Mouse (Mus musculus): ENCODE measurements around the gene Olfr1045. TPM values are rescaled to one million over a fixed set of nuclear protein-coding genes. Genes with fewer than 3 reads are reported as not detected.
"Not testable (repeated sequence)": the region's sequence is repeated elsewhere in the genome, so short reads cannot be mapped to it uniquely, and the experiment has no call there.

Gene Olfr1045
- polyA plus RNA-seq (2016; fragmentation: Nextera tagmentation; extraction: Ambion mirVana) = not detected in 2 replicates

DNA sequence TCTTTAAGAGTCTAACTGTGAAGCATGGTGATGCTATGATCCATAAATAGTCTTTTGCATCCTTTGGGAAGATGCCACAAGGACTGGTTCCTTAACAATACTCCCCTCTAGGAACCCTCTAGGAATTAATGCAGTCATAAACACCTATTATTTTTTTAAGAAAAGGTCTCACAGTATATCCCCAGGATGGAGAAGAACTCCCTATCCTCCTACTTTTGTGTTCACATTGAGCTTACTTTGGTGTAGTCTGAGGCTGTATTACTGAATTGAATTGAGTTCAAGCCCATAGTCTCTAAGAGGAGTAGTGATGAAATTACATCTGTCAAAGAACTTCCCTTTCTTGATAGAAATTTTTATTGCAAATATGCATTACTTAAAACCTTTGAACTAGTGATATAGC is at the start of gene Olfr1045:
Gene Olfr1045 (minus strand): TSS at position 101 of the 400 bp plus-strand sequence.
- H3K4me2 ChIP-seq = no peak within 1 kb of the TSS
- no peak within 1 kb of the TSS for H3K4me3 ChIP-seq (replicated peaks)
- no peaks in the 10 kb centered on the region for H3K9me3 ChIP-seq
- no peaks in the 10 kb centered on the region for H3K36me3 ChIP-seq
- no peaks in the 10 kb centered on the region for H3K27me3 ChIP-seq
- ATAC-seq (ENCODE audit: insufficient number of reproducible peaks, insufficient read depth, low FRiP score, low TSS enrichment, low read depth) = no peak
- H3K9ac ChIP-seq (replicated peaks) = no peak within 1 kb of the TSS
- H3K4me1 ChIP-seq (replicated peaks) = no peaks in the 10 kb centered on the region
- no peak within 1 kb of the TSS for H3K27ac ChIP-seq

DNA sequence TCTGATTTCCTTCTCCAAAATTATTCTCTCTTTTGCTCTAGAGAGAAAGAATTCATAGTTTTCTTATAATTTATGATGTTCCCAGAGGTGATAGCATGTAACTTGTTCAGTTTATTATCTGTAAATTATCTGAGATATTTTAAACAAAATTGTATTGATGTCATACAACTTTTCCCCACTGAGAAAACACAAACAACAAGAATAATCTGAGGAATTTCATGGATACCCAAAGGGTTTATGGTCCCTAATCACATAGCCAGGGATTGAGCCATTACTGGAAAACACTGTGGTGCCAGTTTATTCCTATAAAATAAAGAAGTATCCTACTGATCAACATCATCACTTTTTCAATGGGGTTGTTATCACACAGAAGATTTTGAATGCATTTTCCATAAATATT is 37.4 kb upstream of the Olfr1045 start, which contains the start of gene Olfr1048:
Gene Olfr1048 (minus strand): TSS at position 101 of the 400 bp plus-strand sequence.
- Histone ChIP-seq H3K9ac (replicated peaks) (no peak within 1 kb of the TSS), H3K27ac (no peak within 1 kb of the TSS), H3K4me3 (replicated peaks) (no peak within 1 kb of the TSS), H3K4me1 (replicated peaks) (no peaks in the 10 kb centered on the region), H3K36me3 (no peaks in the 10 kb centered on the region), H3K27me3 (no peaks in the 10 kb centered on the region), H3K9me3 (no peaks in the 10 kb centered on the region), H3K4me2 (no peak within 1 kb of the TSS)
- no peak for ATAC-seq (ENCODE audit: insufficient number of reproducible peaks, insufficient read depth, low FRiP score, low TSS enrichment, low read depth)

DNA sequence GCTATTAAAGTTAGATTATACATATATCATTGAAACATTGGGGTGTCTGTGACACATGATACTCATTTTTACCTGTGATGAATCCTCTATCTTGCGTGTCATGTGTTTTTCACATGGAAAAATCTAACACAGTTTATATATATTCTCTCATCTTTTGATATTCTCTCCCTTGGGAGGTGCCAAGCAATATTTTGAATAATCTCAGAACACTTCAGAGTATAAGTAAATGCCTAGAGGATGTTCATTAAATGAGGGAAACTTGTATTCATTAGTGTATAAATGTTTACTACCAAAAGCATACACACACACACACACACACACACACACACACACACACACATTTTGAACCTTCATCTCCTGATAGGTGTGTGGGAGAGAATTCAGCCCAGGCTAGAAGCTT is 28.5 kb upstream of the Olfr1045 start, which contains the start of gene Olfr1047:
Gene Olfr1047 (minus strand): TSS at position 101 of the 400 bp plus-strand sequence.
- no peak within 1 kb of the TSS for H3K27ac ChIP-seq
- H3K4me3 ChIP-seq (replicated peaks) = no peak within 1 kb of the TSS
- H3K27me3 ChIP-seq = no peaks in the 10 kb centered on the region
- no peaks in the 10 kb centered on the region for H3K36me3 ChIP-seq
- WGBS = 94% methylated on average over 1 of the region's 1 CpGs
- no peaks in the 10 kb centered on the region for H3K4me1 ChIP-seq (replicated peaks)
- no peak within 1 kb of the TSS for H3K4me2 ChIP-seq
- H3K9ac ChIP-seq (replicated peaks) = no peak within 1 kb of the TSS
- no peaks in the 10 kb centered on the region for H3K9me3 ChIP-seq
- ATAC-seq (ENCODE audit: insufficient number of reproducible peaks, insufficient read depth, low FRiP score, low TSS enrichment, low read depth) = no peak

DNA sequence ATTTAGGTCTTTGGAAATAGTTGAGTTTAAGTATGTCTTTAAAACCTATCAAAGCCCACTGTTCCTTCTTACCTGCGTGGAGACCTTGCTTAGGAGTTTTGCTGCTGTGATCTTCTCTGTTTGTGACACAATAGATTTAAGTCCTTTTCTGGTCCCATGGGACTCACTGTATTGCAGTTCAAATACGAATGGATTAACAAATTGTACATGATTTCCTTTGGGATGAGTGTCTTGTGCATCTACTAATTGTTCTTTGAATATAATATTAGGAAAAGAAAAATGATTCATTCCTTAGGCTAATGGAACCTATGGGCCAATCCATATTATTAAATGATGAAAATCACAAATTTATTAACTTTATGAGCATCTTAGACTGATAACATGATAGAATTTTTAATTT is 16.4 kb upstream of the Olfr1045 start, which contains the start of gene Olfr1046:
Gene Olfr1046 (minus strand): TSS at position 101 of the 400 bp plus-strand sequence.
- Histone ChIP-seq H3K27ac (no peak within 1 kb of the TSS), H3K4me2 (no peak within 1 kb of the TSS), H3K9me3 (no peaks in the 10 kb centered on the region), H3K36me3 (no peaks in the 10 kb centered on the region), H3K27me3 (no peaks in the 10 kb centered on the region), H3K9ac (replicated peaks) (no peak within 1 kb of the TSS), H3K4me1 (replicated peaks) (no peaks in the 10 kb centered on the region), H3K4me3 (replicated peaks) (no peak within 1 kb of the TSS)
- 80% methylated on average over 2 of the region's 2 CpGs for WGBS
- no peak for ATAC-seq (ENCODE audit: insufficient number of reproducible peaks, insufficient read depth, low FRiP score, low TSS enrichment, low read depth)

DNA sequence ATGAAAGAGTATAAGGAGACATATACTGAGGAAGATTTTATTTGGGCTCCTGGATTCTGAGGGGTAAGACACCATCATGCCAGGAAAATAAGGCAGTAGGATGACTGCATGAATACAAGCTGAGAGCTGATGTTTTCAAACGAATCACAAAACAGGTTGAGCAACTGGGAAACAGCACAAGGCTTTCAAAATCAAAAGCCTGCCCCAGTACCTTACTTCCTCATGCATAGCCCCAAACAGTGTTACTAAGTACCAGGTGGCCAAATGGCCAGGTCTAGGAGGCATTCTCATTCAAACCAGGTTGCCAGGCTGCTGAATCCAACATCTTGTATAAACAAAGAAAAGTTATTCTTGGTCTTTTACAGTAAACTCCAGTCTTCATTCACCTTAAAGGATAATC is 6.9 kb downstream of the Olfr1045 start:
- no peaks in the 10 kb centered on the region for H3K27me3 ChIP-seq
- ATAC-seq (ENCODE audit: insufficient number of reproducible peaks, insufficient read depth, low FRiP score, low TSS enrichment, low read depth) = no peak
- no peaks in the 10 kb centered on the region for H3K36me3 ChIP-seq
- H3K9me3 ChIP-seq = no peaks in the 10 kb centered on the region
- no peaks in the 10 kb centered on the region for H3K4me1 ChIP-seq (replicated peaks)
- no peak overlapping the region for H3K4me3 ChIP-seq (replicated peaks)
- no peak overlapping the region for H3K4me2 ChIP-seq
- WGBS = 55% methylated on average over 1 of the region's 1 CpGs
- no peak overlapping the region for H3K27ac ChIP-seq
- no peak overlapping the region for H3K9ac ChIP-seq (replicated peaks)

DNA sequence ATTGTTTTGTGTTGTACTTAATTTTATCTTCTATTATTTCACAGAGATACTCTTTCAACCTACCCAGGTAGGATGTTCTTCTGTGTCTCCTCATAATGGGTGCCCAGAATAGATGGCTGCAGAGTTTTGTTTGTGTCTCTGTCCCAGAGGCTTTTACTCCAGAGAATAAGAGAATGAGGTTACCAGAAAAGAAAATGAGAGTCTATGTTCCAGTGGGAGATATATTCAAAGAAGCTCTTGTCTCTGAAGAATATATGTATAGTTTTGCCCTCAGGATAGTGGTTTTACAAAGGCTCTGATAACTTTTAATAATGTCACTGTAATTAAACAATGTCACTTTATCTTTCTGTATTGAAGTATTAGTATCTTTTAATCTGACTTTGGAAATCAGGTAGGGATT is 17.2 kb downstream of the Olfr1045 start, which contains the start of gene Olfr52:
Gene Olfr52 (minus strand): TSS at position 101 of the 400 bp plus-strand sequence.
- Histone ChIP-seq H3K9me3 (no peaks in the 10 kb centered on the region), H3K27me3 (no peaks in the 10 kb centered on the region), H3K36me3 (no peaks in the 10 kb centered on the region), H3K4me3 (replicated peaks) (no peak within 1 kb of the TSS), H3K27ac (no peak within 1 kb of the TSS), H3K9ac (replicated peaks) (no peak within 1 kb of the TSS), H3K4me2 (no peak within 1 kb of the TSS), H3K4me1 (replicated peaks) (no peaks in the 10 kb centered on the region)
- ATAC-seq (ENCODE audit: insufficient number of reproducible peaks, insufficient read depth, low FRiP score, low TSS enrichment, low read depth) = no peak

DNA sequence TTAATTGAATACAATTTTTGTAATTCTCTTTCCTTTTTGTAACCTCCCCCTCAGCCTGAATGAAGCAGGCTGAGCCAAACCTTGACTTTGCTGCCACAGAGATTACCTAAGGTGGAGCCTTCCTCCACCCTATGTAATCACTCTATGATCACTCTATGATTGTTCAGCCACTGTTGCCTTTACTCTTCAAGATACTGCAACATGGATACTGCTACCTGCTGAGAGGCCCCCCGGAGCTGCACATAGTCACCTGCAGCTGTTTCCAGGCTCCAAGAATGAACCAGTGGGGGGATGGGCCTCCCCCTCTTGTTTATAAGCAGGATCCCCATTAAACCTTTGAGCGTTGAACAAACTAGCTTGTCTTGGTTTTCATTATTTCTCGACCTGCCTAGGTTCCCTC is 22.9 kb downstream of the Olfr1045 start:
- Histone ChIP-seq H3K4me1 (replicated peaks) (no peaks in the 10 kb centered on the region), H3K27me3 (no peaks in the 10 kb centered on the region)
- 67% methylated on average over 3 of the region's 3 CpGs for WGBS

DNA sequence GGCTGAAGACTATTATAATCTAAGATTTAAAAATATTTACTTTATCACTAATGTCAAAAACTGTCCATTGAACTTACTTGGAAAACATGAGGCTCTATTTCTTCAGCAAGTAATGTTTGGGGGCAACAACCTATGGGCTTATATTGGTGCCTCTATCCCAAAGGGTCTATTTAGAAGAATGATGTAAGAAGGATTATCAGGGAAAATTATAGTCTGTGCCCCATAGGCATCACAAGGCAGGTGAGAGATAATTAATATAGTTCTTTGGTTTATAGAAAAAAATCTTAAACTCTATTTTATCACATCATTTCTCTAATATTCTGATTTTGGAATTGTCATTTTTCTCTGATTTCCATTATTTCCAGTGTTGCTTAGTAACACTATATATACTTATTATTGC is 25.1 kb downstream of the Olfr1045 start, which contains the start of gene Olfr1044:
Gene Olfr1044 (minus strand): TSS at position 101 of the 400 bp plus-strand sequence.
- no peak within 1 kb of the TSS for H3K27ac ChIP-seq
- H3K4me2 ChIP-seq = no peak within 1 kb of the TSS
- no peaks in the 10 kb centered on the region for H3K27me3 ChIP-seq
- no peaks in the 10 kb centered on the region for H3K4me1 ChIP-seq (replicated peaks)
- ATAC-seq (ENCODE audit: insufficient number of reproducible peaks, insufficient read depth, low FRiP score, low TSS enrichment, low read depth) = no peak
- no peak within 1 kb of the TSS for H3K9ac ChIP-seq (replicated peaks)
- no peak within 1 kb of the TSS for H3K4me3 ChIP-seq (replicated peaks)
- H3K36me3 ChIP-seq = no peaks in the 10 kb centered on the region
- H3K9me3 ChIP-seq = no peaks in the 10 kb centered on the region

More for the DNA sequence above, 22.9 kb downstream of the Olfr1045 start:
- Histone ChIP-seq H3K27ac (no peak overlapping the region), H3K9ac (replicated peaks) (no peak overlapping the region), H3K4me3 (replicated peaks) (no peak overlapping the region), H3K9me3 (no peaks in the 10 kb centered on the region), H3K36me3 (no peaks in the 10 kb centered on the region), H3K4me2 (no peak overlapping the region)
- no peak for ATAC-seq (ENCODE audit: insufficient number of reproducible peaks, insufficient read depth, low FRiP score, low TSS enrichment, low read depth)

DNA sequence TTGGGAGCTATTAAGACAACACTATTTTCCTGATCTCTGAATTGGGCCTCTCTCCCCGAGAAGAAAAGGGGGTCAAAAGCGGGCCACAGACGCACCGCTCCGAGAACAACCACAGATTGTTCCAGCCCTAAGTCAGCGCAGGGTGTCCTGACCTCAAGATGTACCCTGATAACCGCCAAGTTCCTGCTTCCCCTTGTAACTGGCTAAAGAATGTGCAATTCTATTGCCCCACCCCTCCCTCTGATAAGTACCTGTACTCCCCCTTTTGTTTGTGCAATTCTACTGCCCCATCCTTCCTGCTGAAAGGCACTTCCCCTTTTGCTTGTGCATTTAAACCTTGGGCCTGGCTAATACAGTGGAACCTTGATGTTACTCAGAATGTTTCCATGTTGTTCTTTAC is 27.4 kb downstream of the Olfr1045 start:
- not testable (repeated sequence) for H3K27me3 ChIP-seq; H3K9ac ChIP-seq (replicated peaks); ATAC-seq (ENCODE audit: insufficient number of reproducible peaks, insufficient read depth, low FRiP score, low TSS enrichment, low read depth); H3K9me3 ChIP-seq; H3K4me3 ChIP-seq (replicated peaks); H3K36me3 ChIP-seq; H3K4me2 ChIP-seq; H3K4me1 ChIP-seq (replicated peaks); H3K27ac ChIP-seq
- 89% methylated on average over 7 of the region's 7 CpGs for WGBS

DNA sequence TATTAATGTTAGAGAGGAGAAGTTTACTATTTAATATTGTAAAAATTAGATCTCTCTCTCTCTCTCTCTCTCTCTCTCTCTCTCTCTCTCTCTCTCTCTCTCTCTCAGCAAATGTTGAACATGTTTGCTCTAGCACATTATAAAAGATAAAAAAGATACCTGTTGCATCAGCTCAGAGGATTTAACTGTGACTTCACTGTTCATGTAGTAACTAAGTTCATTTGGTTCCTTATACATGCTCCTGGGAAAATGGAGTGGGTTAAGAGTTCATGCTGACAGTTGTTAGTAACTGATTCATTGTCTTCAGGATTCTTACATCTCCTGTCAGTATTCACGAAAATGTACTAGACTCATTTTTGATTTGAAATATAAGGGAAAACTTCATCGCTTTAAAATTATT is 35.4 kb downstream of the Olfr1045 start, which contains the start of gene Olfr1043:
Gene Olfr1043 (minus strand): TSS at position 101 of the 400 bp plus-strand sequence.
- H3K9me3 ChIP-seq = no peaks in the 10 kb centered on the region
- no peak within 1 kb of the TSS for H3K27ac ChIP-seq
- no peaks in the 10 kb centered on the region for H3K36me3 ChIP-seq
- WGBS = 86% methylated on average over 2 of the region's 2 CpGs
- no peak within 1 kb of the TSS for H3K4me3 ChIP-seq (replicated peaks)
- H3K9ac ChIP-seq (replicated peaks) = no peak within 1 kb of the TSS
- H3K4me1 ChIP-seq (replicated peaks) = no peaks in the 10 kb centered on the region
- ATAC-seq (ENCODE audit: insufficient number of reproducible peaks, insufficient read depth, low FRiP score, low TSS enrichment, low read depth) = no peak
- H3K27me3 ChIP-seq = no peaks in the 10 kb centered on the region
- H3K4me2 ChIP-seq = no peak within 1 kb of the TSS

DNA sequence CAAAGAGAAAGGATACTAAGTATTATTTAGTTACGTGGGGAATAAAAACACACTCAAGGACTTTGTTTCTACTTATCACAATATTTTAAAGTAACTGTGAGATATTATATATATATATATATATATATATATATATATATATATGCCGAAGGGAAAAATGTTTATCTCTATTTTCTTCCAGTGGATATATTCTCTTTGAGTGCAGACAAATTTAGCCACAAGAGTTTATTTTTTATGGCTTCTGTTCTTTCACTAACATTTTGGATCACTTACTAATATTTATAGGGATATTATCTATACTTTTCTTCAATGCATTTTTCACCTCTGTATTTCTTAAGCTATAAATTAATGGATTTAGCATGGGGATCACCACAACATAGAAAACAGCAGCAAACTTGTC is 41.1 kb downstream of the Olfr1045 start, which contains the start of gene Olfr1042:
Gene Olfr1042 (minus strand): TSS at position 101 of the 400 bp plus-strand sequence.
- no peaks in the 10 kb centered on the region for H3K4me1 ChIP-seq (replicated peaks)
- WGBS = 94% methylated on average over 2 of the region's 2 CpGs
- no peak within 1 kb of the TSS for H3K9ac ChIP-seq (replicated peaks)
- ATAC-seq (ENCODE audit: insufficient number of reproducible peaks, insufficient read depth, low FRiP score, low TSS enrichment, low read depth) = no peak
- H3K36me3 ChIP-seq = no peaks in the 10 kb centered on the region
- H3K27ac ChIP-seq = no peak within 1 kb of the TSS
- no peak within 1 kb of the TSS for H3K4me3 ChIP-seq (replicated peaks)
- H3K27me3 ChIP-seq = no peaks in the 10 kb centered on the region
- H3K9me3 ChIP-seq = no peaks in the 10 kb centered on the region
- H3K4me2 ChIP-seq = no peak within 1 kb of the TSS

DNA sequence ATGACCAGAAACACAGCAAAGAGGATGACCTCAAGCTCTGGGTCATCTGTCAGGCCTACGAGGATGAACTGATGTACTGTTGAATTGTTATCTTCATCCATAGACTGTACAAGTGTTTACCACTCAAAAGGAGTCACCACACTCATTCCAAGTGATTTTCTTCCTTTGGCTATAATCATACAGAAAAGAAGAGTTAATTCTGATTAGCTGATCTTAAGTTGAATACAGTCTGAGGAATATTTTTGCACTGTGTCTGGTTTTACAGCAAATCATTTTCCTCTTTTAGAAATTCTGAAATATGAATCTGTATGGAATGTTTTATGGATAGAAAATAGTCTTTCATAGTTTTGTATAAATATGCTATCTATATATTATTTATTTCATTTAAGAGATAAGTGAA is 56.2 kb downstream of the Olfr1045 start, which contains the start of gene Olfr1040:
Gene Olfr1040 (minus strand): TSS at position 101 of the 400 bp plus-strand sequence.
- Histone ChIP-seq H3K36me3 (no peaks in the 10 kb centered on the region), H3K4me3 (replicated peaks) (no peak within 1 kb of the TSS), H3K4me1 (replicated peaks) (no peaks in the 10 kb centered on the region), H3K27ac (no peak within 1 kb of the TSS), H3K27me3 (no peaks in the 10 kb centered on the region), H3K9ac (replicated peaks) (no peak within 1 kb of the TSS), H3K4me2 (no peak within 1 kb of the TSS), H3K9me3 (no peaks in the 10 kb centered on the region)
- 95% methylated on average over 1 of the region's 1 CpGs for WGBS
- no peak for ATAC-seq (ENCODE audit: insufficient number of reproducible peaks, insufficient read depth, low FRiP score, low TSS enrichment, low read depth)

Measured in limb, embryonic 12.5 days (tissue).